Mouse (Mus musculus) heart, postnatal 14 days (tissue): ENCODE measurements around the gene Trip11. TPM values are rescaled to one million over a fixed set of nuclear protein-coding genes. Genes with fewer than 3 reads are reported as not detected.

Experiments
- DNase-seq, 2 experiments: peaks; one replicate each; pipeline ENCODE4 v3.0.0; 2021 to 2022
- intact Hi-C: fragments of 180-260 bp; cut with DNase I; formaldehyde crosslinking; loops from one replicate; pipeline ENCODE4 v1.15.1; 2025
- total RNA-seq, 2 experiments: library from RNA; stranded (reverse); gene quantifications; 2 replicates each; pipeline ENCODE4 v1.2.3; 2021

Gene Trip11
- total RNA-seq, 2 experiments from 2014 or later = 31.7 to 35.1 TPM

- intact Hi-C loops = no loop called here
Observed at GRCm38 (mm10) chr12:101832179-101833114, 80.6 kb downstream of the Trip11 start.

GRCm38 (mm10) chr12:101831221-101831620 lies 81.8 kb downstream of the Trip11 start:
- DNase-seq = no peak
- intact Hi-C loops = no loop called here

More at GRCm38 (mm10) chr12:101832179-101833114, 80.6 kb downstream of the Trip11 start:
- DNase-seq = no peak

GRCm38 (mm10) chr12:101823161-101823560 lies 89.9 kb downstream of the Trip11 start:
- DNase-seq = no peak
- intact Hi-C loops = no loop called here

- no peak for DNase-seq
- intact Hi-C loops = no loop called here
Observed at GRCm38 (mm10) chr12:101821596-101821995, 91.5 kb downstream of the Trip11 start.

- DNase-seq = no peak
- intact Hi-C loops = no loop called here
Observed at GRCm38 (mm10) chr12:101819570-101819969, 93.5 kb downstream of the Trip11 start.

GRCm38 (mm10) chr12:101818608-101819370 lies 94.3 kb downstream of the Trip11 start, which contains the start of gene Fbln5:
Gene Fbln5, minus strand, starts transcription at chr12:101819055.
- DNase-seq = peak; percentile 75 to 76
- intact Hi-C loops = no loop called here

GRCm38 (mm10) chr12:101818246-101818607 lies 94.8 kb downstream of the Trip11 start:
- intact Hi-C loops = no loop called here
- DNase-seq = no peak

GRCm38 (mm10) chr12:101816810-101817209 lies 96.3 kb downstream of the Trip11 start:
- intact Hi-C loops = no loop called here
- DNase-seq = no peak

- no peak for DNase-seq
- intact Hi-C loops = no loop called here
Observed at GRCm38 (mm10) chr12:101815796-101816195, 97.3 kb downstream of the Trip11 start.

- intact Hi-C loops = loop anchor here (5.0 kb wide), 1 partner anchor 63 kb away; no protein-coding TSS in a partner anchor
- DNase-seq = no peak
Observed at GRCm38 (mm10) chr12:101814423-101814822, 98.6 kb downstream of the Trip11 start.

GRCm38 (mm10) chr12:101811181-101811580 lies 101.9 kb downstream of the Trip11 start:
- DNase-seq = peak in 1 of 2 experiments; percentile 34
- intact Hi-C loops = loop anchor here (5.0 kb wide), 1 partner anchor 66 kb away; no protein-coding TSS in a partner anchor

GRCm38 (mm10) chr12:101810515-101810914 lies 102.6 kb downstream of the Trip11 start:
- peak in 1 of 2 experiments; percentile 32 for DNase-seq
- intact Hi-C loops = loop anchor here (5.0 kb wide), 1 partner anchor 67 kb away; no protein-coding TSS in a partner anchor

GRCm38 (mm10) chr12:101807400-101807799 lies 105.7 kb downstream of the Trip11 start:
- intact Hi-C loops = no loop called here
- DNase-seq = peak; percentile 34 to 53

GRCm38 (mm10) chr12:101802445-101802844 lies 110.6 kb downstream of the Trip11 start:
- no peak for DNase-seq
- intact Hi-C loops = no loop called here

GRCm38 (mm10) chr12:101801744-101802143 lies 111.3 kb downstream of the Trip11 start:
- no peak for DNase-seq
- intact Hi-C loops = no loop called here

GRCm38 (mm10) chr12:101801051-101801450 lies 112.0 kb downstream of the Trip11 start:
- DNase-seq = no peak
- intact Hi-C loops = no loop called here

- intact Hi-C loops = no loop called here
- no peak for DNase-seq
Observed at GRCm38 (mm10) chr12:101798189-101798922, 114.7 kb downstream of the Trip11 start.

- intact Hi-C loops = no loop called here
- peak in 1 of 2 experiments; percentile 31 for DNase-seq
Observed at GRCm38 (mm10) chr12:101794458-101794857, 118.6 kb downstream of the Trip11 start.

- no peak for DNase-seq
- intact Hi-C loops = no loop called here
Observed at GRCm38 (mm10) chr12:101793221-101793621, 119.8 kb downstream of the Trip11 start.

- DNase-seq = no peak
- intact Hi-C loops = no loop called here
Observed at GRCm38 (mm10) chr12:101792684-101793083, 120.4 kb downstream of the Trip11 start.
